8 mouse cellular contexts compared by ENCODE assay signal in the genomic region with DNA sequence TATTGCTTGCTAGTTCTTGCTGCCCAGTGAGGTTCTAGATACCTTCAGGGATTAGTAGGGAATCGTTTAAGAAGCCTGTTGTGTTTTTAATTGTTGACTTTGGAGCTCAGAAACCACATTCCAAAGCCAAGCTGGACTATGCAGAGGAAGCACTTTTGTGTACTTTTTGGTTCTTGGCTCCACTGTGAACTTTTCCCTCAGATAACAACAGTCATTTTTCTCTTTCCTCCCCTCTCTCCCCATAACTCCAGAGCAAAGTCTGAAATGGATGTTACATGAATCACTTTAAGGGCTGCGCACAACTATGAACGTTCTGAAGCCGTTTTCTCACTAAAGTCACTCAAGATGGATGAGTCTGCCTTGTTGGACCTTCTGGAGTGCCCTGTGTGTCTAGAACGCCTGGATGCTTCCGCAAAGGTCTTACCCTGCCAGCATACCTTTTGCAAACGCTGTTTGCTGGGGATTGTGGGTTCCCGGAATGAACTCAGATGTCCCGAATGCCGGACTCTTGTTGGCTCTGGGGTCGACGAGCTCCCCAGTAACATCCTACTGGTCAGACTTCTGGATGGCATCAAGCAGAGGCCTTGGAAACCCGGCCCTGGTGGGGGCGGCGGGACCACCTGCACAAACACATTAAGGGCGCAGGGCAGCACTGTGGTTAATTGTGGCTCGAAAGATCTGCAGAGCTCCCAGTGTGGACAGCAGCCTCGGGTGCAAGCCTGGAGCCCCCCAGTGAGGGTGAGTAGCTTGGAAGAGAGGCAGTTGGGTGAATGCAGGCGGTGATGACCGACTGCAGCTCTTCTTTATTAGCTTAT. TPM values are rescaled to one million over a fixed set of nuclear protein-coding genes. Genes with fewer than 3 reads are reported as not detected.
A peak's percentile ranks its signal among the peaks of the same experiment; 100 is the strongest.
DNase-seq lines count a peak whose midpoint lies in the region; ATAC-seq and TF ChIP-seq lines count a peak whose summit lies in the region.

No protein-coding gene starts in this region.

- 15% methylated on average over 20 of the region's 20 CpGs for WGBS in lung, embryonic 14.5 days
- WGBS in heart, embryonic 16.5 days = 52% methylated on average over 20 of the region's 20 CpGs
- WGBS in neural tube, embryonic 12.5 days = 40% methylated on average over 20 of the region's 20 CpGs

- H3K4me3 ChIP-seq in lung, embryonic 14.5 days (ENCODE audit: low read depth, low read length) = peak overlapping the region; percentile 75
- peak overlapping the region; percentile 84 for H3K4me3 ChIP-seq in heart, embryonic 16.5 days (ENCODE audit: low read length)
- H3K4me3 ChIP-seq in neural tube, embryonic 12.5 days = peak overlapping the region; percentile 81

- H3K4me1 ChIP-seq in lung, embryonic 14.5 days (ENCODE audit: insufficient read depth) = peaks cover 30% of the 10 kb centered on the region
- H3K4me1 ChIP-seq in heart, embryonic 16.5 days (ENCODE audit: control insufficient read depth, insufficient read depth, low read length) = 0 out of 2 replicates have a peak, but pooled peaks cover 7% of the 10 kb centered on the region
- peaks cover 34% of the 10 kb centered on the region for H3K4me1 ChIP-seq in neural tube, embryonic 12.5 days

- ATAC-seq in lung, embryonic 14.5 days (ENCODE audit: insufficient read depth) = no peak
- no peak for ATAC-seq in heart, embryonic 16.5 days (replicated peaks; ENCODE audit: extremely low read depth, insufficient read depth, low FRiP score)
- ATAC-seq in neural tube, embryonic 12.5 days (ENCODE audit: low FRiP score, low read depth) = no peak
- no peak for ATAC-seq in monocyte, adult 5-6 weeks (replicated peaks; ENCODE audit: insufficient number of reproducible peaks, low FRiP score, low TSS enrichment, poor library complexity, severe bottlenecking)
- no peak for ATAC-seq in megakaryocyte-erythroid progenitor cell, adult 5-6 weeks (replicated peaks; ENCODE audit: low FRiP score, low TSS enrichment, poor library complexity, severe bottlenecking)

- H3K27ac ChIP-seq in lung, embryonic 14.5 days (ENCODE audit: low read depth) = peak overlapping the region; percentile 30; the same call in 1 of the 2 replicates
- H3K27ac ChIP-seq in heart, embryonic 16.5 days (ENCODE audit: low read length) = 0 out of 2 replicates have a peak overlapping the region, but pooled peaks have one; percentile 9
- no peak overlapping the region for H3K27ac ChIP-seq in neural tube, embryonic 12.5 days

- H3K27me3 ChIP-seq in lung, embryonic 14.5 days (ENCODE audit: insufficient read depth, low read length) = no peaks in the 10 kb centered on the region
- 0 out of 2 replicates have a peak, but pooled peaks cover 4% of the 10 kb centered on the region for H3K27me3 ChIP-seq in heart, embryonic 16.5 days (ENCODE audit: control insufficient read depth, insufficient read depth, low read length)
- no peaks in the 10 kb centered on the region for H3K27me3 ChIP-seq in neural tube, embryonic 12.5 days (replicated peaks)

- H3K36me3 ChIP-seq in lung, embryonic 14.5 days (ENCODE audit: insufficient read depth) = peaks cover 22% of the 10 kb centered on the region
- H3K36me3 ChIP-seq in heart, embryonic 16.5 days (ENCODE audit: control insufficient read depth, insufficient read depth) = no peaks in the 10 kb centered on the region
- H3K36me3 ChIP-seq in neural tube, embryonic 12.5 days = peaks cover 7% of the 10 kb centered on the region; the same call in 1 of the 2 replicates

- no peaks in the 10 kb centered on the region for H3K9me3 ChIP-seq in lung, embryonic 14.5 days (ENCODE audit: low read depth, low read length)
- no peaks in the 10 kb centered on the region for H3K9me3 ChIP-seq in heart, embryonic 16.5 days (replicated peaks; ENCODE audit: control insufficient read depth, low read length)
- no peaks in the 10 kb centered on the region for H3K9me3 ChIP-seq in neural tube, embryonic 12.5 days

- DNase-seq in lung, embryonic 14.5 days = peak; percentile 50
- no peak for DNase-seq in lung, postnatal 36 days
- DNase-seq in kidney, postnatal 4 days = peak; percentile 25 to 56
- DNase-seq in adrenal gland, postnatal 4 days (ENCODE audit: low spot score in 2 of 2) = no peak

- no peak for TF ChIP-seq CTCF in lung, embryonic 14.5 days (IDR thresholded peaks at IDR 0.05; ENCODE audit: low read depth)

- H3K4me2 ChIP-seq in lung, embryonic 14.5 days = peak overlapping the region; percentile 92
- H3K4me2 ChIP-seq in heart, embryonic 16.5 days (ENCODE audit: low read depth, low read length) = peak overlapping the region; percentile 87
- H3K4me2 ChIP-seq in neural tube, embryonic 12.5 days (replicated peaks) = peak overlapping the region; percentile 85

- peak overlapping the region; percentile 87 for H3K9ac ChIP-seq in lung, embryonic 14.5 days
- H3K9ac ChIP-seq in heart, embryonic 16.5 days (ENCODE audit: low read length) = peak overlapping the region; percentile 49
- peak overlapping the region; percentile 87 for H3K9ac ChIP-seq in neural tube, embryonic 12.5 days

RNA-seq across cellular contexts. Expression of a gene that starts 2.1 kb away (rescaled TPM):
- 21.2 and 22.5 TPM in 2 replicates for polyA plus RNA-seq in lung, embryonic 14.5 days (2014; fragmentation: Nextera tagmentation; extraction: Ambion mirVana)
- 4.9 and 5.3 TPM in 2 replicates for polyA plus RNA-seq in heart, embryonic 16.5 days (2015; fragmentation: Nextera tagmentation; extraction: Ambion mirVana)
- polyA plus RNA-seq in neural tube, embryonic 12.5 days (2016; fragmentation: Nextera tagmentation; extraction: Ambion mirVana) = 25.2 and 26.2 TPM in 2 replicates
- 10 to 100 TPM; 14.1 to 20.4 TPM for total RNA-seq in adrenal gland, postnatal 4 days (2021)
- 0.57 to 2.6 TPM (median 2.1 TPM) in 3 replicates for total RNA-seq in monocyte, adult 5-6 weeks (2017)
- 1.8 and 2.8 TPM in 2 replicates for total RNA-seq in megakaryocyte-erythroid progenitor cell, adult 5-6 weeks (2014; fragmentation: Nextera tagmentation)
- 0.14 and 0.91 TPM in 2 replicates for total RNA-seq in megakaryocyte-erythroid progenitor cell, adult 5-6 weeks (2017)

Comparison
In these comparisons a context has a peak if more than half of its experiments do, and no peak if none do; other contexts are left out.
1. DNase-seq: peak in lung, embryonic 14.5 days (single experiment) and kidney, postnatal 4 days (2 of 2); none in lung, postnatal 36 days (single experiment) and adrenal gland, postnatal 4 days (0 of 2).
2. Peak in every context shown above with its lines, with median percentiles within 50 percentile points of each other: H3K4me2 ChIP-seq, H3K4me3 ChIP-seq and H3K9ac ChIP-seq.